Mouse (Mus musculus): Measurements from ENCODE around the gene Tnni1. TPM values are rescaled to one million over a fixed set of nuclear protein-coding genes. Genes with fewer than 3 reads are reported as not detected.

The Tnni1 gene
- polyA plus RNA-seq, 1 experiment = 3,569 TPM

DNA sequence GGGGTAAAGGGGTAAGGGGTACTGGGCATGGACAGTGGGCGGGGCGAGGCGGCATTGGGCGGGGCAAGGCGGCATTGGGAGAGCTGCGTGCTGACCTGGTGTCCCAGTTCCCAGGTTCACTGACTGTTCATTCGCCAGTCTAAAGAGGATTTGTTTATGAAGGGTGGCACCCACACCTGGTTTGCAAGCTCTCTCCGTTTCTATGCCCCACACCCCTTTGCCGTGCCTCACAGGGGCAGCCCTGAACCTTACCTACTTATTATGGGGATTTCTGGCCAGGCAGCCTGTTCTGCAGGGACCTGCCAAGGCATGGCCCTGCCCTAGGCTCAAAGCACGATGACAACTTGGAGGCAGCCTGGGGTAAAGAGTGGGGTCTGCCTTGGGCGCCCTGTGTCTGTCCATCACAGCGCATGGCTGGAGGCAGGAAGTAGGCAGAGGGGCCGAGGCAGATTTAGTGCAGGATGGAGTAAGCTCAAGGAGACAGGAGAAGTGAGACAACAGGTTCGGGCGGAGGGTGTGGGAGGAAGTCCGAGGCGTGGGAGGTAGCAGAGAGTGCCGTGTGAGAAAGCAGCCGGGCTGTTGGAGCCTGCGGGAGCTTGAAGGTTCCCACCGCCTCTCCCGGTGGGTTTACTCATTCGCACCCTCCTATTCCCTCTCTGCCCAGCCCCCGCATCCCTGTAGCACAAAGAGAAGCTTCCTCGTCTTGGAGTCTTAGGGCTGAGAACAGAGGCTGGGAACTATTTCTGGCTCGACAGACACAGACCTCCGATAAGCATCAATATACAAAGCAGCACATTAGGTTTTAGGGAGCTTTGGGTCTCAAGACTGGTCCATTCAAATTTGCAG, 14.4 kb downstream of the Tnni1 start:
- Histone ChIP-seq H3K4me2 (ENCODE audit: low read depth) (peak overlapping the region; percentile 82), H3ac (ENCODE audit: control insufficient read depth, insufficient read length) (no peak overlapping the region), H3K36me3 (ENCODE audit: control insufficient read depth, insufficient read depth) (no peaks in the 10 kb centered on the region), H3K27me3 (ENCODE audit: control insufficient read depth, insufficient read depth, insufficient read length) (no peaks in the 10 kb centered on the region), H3K4me3 (peak overlapping the region; percentile 19), H3K79me2 (ENCODE audit: control insufficient read depth, insufficient read depth) (no peaks in the 10 kb centered on the region)
- no peak for TF ChIP-seq REST (IDR thresholded peaks at IDR 0.05; ENCODE audit: insufficient read depth, insufficient read length)
- TF ChIP-seq SRF (IDR thresholded peaks at IDR 0.05; ENCODE audit: control insufficient read depth, insufficient read length, low read depth) = no peak
- no peak for TF ChIP-seq POLR2A (IDR thresholded peaks at IDR 0.05; ENCODE audit: insufficient read length, low read depth)
- peak in 1 of 3 experiments; percentile 59 for TF ChIP-seq MYOG (IDR thresholded peaks at IDR 0.05; ENCODE audit: control insufficient read depth in 1 of 3, insufficient read depth in 1 of 3, insufficient read length in 2 of 3, low read depth in 2 of 3)
- TF ChIP-seq CEBPB (IDR thresholded peaks at IDR 0.05; ENCODE audit: insufficient read depth, poor library complexity, severe bottlenecking) = no peak
- TF ChIP-seq TCF12 (IDR thresholded peaks at IDR 0.05; ENCODE audit: insufficient read depth, poor library complexity, severe bottlenecking) = no peak
- TF ChIP-seq USF1 (IDR thresholded peaks at IDR 0.05; ENCODE audit: low read depth) = no peak
- TF ChIP-seq TCF3 (IDR thresholded peaks at IDR 0.05; ENCODE audit: insufficient read length, low read depth) = no peak
- no peak for TF ChIP-seq MAX (IDR thresholded peaks at IDR 0.05; ENCODE audit: low read depth)
- TF ChIP-seq POLR2AphosphoS2 (IDR thresholded peaks at IDR 0.05; ENCODE audit: insufficient read length, low read depth) = no peak
- no peak for TF ChIP-seq E2F4 (IDR thresholded peaks at IDR 0.05; ENCODE audit: insufficient read depth)
- peak in 2 of 3 experiments; percentile 19 to 80 for TF ChIP-seq MYOD1 (IDR thresholded peaks at IDR 0.05; ENCODE audit: control insufficient read depth in 1 of 3, insufficient read length in 2 of 3, low read depth in 2 of 3)

DNA sequence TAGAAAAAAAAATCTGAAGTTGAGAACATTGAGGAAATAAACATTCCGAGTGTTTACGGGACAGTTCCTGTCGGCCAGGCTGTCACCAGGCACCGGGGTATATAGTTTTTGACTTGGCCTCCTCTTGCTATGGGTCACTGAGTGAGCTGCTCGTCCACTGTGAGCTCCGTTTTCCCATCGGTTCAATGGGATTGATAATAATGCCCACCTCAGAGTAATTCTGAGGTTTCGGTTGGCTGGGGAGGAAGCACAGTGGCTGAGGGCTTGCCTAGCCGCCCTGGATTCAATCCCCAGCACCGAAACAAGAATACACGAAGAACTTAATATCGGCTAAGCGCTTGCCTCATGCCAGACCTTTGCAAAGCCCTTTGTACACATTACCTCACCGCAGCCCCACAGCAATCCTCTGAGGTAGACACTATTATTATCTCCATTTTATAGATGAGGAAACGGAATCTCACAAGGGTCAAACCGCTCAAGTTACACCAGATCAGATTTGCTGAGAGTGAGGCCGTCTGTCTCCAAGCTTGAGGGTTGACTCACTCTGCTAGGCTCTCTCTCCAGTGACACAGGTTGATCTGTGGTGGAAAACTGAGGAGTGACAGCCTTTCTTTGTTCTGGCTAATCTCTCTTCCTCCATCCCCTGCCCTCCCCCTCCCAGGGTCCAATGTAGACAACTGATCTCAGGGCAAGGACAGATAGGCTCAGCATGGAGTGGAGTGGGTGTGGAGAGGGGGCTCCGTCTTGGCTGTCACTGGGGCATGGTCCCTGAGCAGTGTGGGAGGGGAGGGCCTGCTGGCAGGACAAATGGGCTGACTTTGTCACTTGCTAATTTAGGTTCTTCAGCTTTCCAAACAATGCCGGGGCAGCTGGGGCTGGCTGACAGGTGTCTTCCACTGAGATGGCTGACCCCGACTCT, 15.2 kb downstream of the Tnni1 start:
- H3K27me3 ChIP-seq (ENCODE audit: control insufficient read depth, insufficient read depth, insufficient read length) = no peaks in the 10 kb centered on the region
- no peak overlapping the region for H3ac ChIP-seq (ENCODE audit: control insufficient read depth, insufficient read length)
- TF ChIP-seq POLR2A (IDR thresholded peaks at IDR 0.05; ENCODE audit: insufficient read length, low read depth) (no peak), MYOG (IDR thresholded peaks at IDR 0.05; ENCODE audit: control insufficient read depth in 1 of 3, insufficient read depth in 1 of 3, insufficient read length in 2 of 3, low read depth in 2 of 3) (peak; percentile 83 to 94 (median 89)), POLR2AphosphoS2 (IDR thresholded peaks at IDR 0.05; ENCODE audit: insufficient read length, low read depth) (no peak), CEBPB (IDR thresholded peaks at IDR 0.05; ENCODE audit: insufficient read depth, poor library complexity, severe bottlenecking) (peak; percentile 30; the same call in 1 of the 2 replicates), E2F4 (IDR thresholded peaks at IDR 0.05; ENCODE audit: insufficient read depth) (no peak), TCF12 (IDR thresholded peaks at IDR 0.05; ENCODE audit: insufficient read depth, poor library complexity, severe bottlenecking) (peak; percentile 82), MYOD1 (IDR thresholded peaks at IDR 0.05; ENCODE audit: control insufficient read depth in 1 of 3, insufficient read length in 2 of 3, low read depth in 2 of 3) (peak; percentile 62 to 92 (median 86)), USF1 (IDR thresholded peaks at IDR 0.05; ENCODE audit: low read depth) (no peak), TCF3 (IDR thresholded peaks at IDR 0.05; ENCODE audit: insufficient read length, low read depth) (peak; percentile 61), REST (IDR thresholded peaks at IDR 0.05; ENCODE audit: insufficient read depth, insufficient read length) (no peak), SRF (IDR thresholded peaks at IDR 0.05; ENCODE audit: control insufficient read depth, insufficient read length, low read depth) (no peak), MAX (IDR thresholded peaks at IDR 0.05; ENCODE audit: low read depth) (no peak)
- no peaks in the 10 kb centered on the region for H3K36me3 ChIP-seq (ENCODE audit: control insufficient read depth, insufficient read depth)
- H3K4me3 ChIP-seq = peak overlapping the region; percentile 19
- peaks cover 2% of the 10 kb centered on the region for H3K79me2 ChIP-seq (ENCODE audit: control insufficient read depth, insufficient read depth)
- peak overlapping the region; percentile 82 for H3K4me2 ChIP-seq (ENCODE audit: low read depth)

DNA sequence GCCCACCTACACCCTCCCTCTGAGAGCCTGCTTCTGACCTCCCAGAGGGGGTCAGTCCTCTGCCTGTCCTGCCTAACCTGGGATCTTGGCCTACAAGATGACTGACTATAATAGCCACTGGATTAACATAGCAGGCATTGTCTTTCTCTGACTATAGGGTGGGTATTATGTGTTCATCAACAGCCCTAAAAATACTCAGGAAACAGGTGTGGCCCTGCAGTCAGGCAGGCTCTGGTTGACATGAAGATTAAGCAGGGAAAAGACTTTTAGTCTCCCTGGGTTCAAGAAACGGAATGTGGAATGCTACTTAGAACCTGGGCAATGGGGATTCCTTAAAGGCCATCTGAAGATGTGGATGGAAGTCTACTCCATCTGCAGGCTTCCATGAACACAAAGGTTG, 19.3 kb downstream of the Tnni1 start:
- Histone ChIP-seq H3K36me3 (ENCODE audit: control insufficient read depth, insufficient read depth) (no peaks in the 10 kb centered on the region), H3K79me2 (ENCODE audit: control insufficient read depth, insufficient read depth) (peaks cover 13% of the 10 kb centered on the region), H3K4me2 (ENCODE audit: low read depth) (peak overlapping the region; percentile 64), H3ac (ENCODE audit: control insufficient read depth, insufficient read length) (no peak overlapping the region), H3K27me3 (ENCODE audit: control insufficient read depth, insufficient read depth, insufficient read length) (no peaks in the 10 kb centered on the region), H3K4me3 (peak overlapping the region; percentile 64)
- TF ChIP-seq MYOG (IDR thresholded peaks at IDR 0.05; ENCODE audit: control insufficient read depth in 1 of 3, insufficient read depth in 1 of 3, insufficient read length in 2 of 3, low read depth in 2 of 3) (peak in 2 of 3 experiments; percentile 2 to 71), POLR2A (IDR thresholded peaks at IDR 0.05; ENCODE audit: insufficient read length, low read depth) (no peak), MYOD1 (IDR thresholded peaks at IDR 0.05; ENCODE audit: control insufficient read depth in 1 of 3, insufficient read length in 2 of 3, low read depth in 2 of 3) (peak in 2 of 3 experiments; percentile 67 to 82), TCF12 (IDR thresholded peaks at IDR 0.05; ENCODE audit: insufficient read depth, poor library complexity, severe bottlenecking) (peak; percentile 66), USF1 (IDR thresholded peaks at IDR 0.05; ENCODE audit: low read depth) (no peak), SRF (IDR thresholded peaks at IDR 0.05; ENCODE audit: control insufficient read depth, insufficient read length, low read depth) (no peak), E2F4 (IDR thresholded peaks at IDR 0.05; ENCODE audit: insufficient read depth) (no peak)

DNA sequence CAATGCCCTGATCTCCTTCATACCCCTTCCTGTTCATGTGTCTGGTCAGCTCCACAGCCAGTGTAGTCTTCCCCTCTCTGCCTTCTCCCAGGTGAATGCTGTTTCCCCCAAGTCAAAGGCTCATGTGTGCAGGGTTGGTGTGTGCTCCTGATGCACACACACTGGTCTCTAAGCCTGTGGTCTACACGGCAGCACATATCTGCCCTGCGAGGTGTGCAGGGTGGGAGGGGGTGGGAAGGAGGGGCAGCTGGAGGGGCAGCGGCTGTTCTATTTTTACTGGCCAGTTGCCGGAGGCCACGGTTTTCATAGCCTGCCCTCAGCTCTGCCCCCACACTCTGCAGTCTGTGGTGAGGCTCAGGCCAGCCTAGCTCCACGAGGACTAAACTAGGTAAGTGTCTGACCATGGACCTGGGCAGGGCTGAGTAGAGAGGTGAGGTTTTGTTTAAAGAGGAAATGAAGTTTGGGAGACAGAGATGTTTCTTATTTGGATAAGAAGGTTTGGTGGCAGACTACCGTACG, 19.9 kb downstream of the Tnni1 start:
- H3K79me2 ChIP-seq (ENCODE audit: control insufficient read depth, insufficient read depth) = peaks cover 13% of the 10 kb centered on the region
- no peaks in the 10 kb centered on the region for H3K27me3 ChIP-seq (ENCODE audit: control insufficient read depth, insufficient read depth, insufficient read length)
- peak overlapping the region; percentile 64 for H3K4me3 ChIP-seq
- no peaks in the 10 kb centered on the region for H3K36me3 ChIP-seq (ENCODE audit: control insufficient read depth, insufficient read depth)
- H3ac ChIP-seq (ENCODE audit: control insufficient read depth, insufficient read length) = peak overlapping the region; percentile 31
- TF ChIP-seq TCF3 (IDR thresholded peaks at IDR 0.05; ENCODE audit: insufficient read length, low read depth) (no peak), MYOG (IDR thresholded peaks at IDR 0.05; ENCODE audit: control insufficient read depth in 1 of 3, insufficient read depth in 1 of 3, insufficient read length in 2 of 3, low read depth in 2 of 3) (peak in 2 of 3 experiments; percentile 57 to 72), TCF12 (IDR thresholded peaks at IDR 0.05; ENCODE audit: insufficient read depth, poor library complexity, severe bottlenecking) (no peak), USF1 (IDR thresholded peaks at IDR 0.05; ENCODE audit: low read depth) (no peak), POLR2A (IDR thresholded peaks at IDR 0.05; ENCODE audit: insufficient read length, low read depth) (peak; percentile 68), MAX (IDR thresholded peaks at IDR 0.05; ENCODE audit: low read depth) (no peak), POLR2AphosphoS2 (IDR thresholded peaks at IDR 0.05; ENCODE audit: insufficient read length, low read depth) (peak; percentile 85), MYOD1 (IDR thresholded peaks at IDR 0.05; ENCODE audit: control insufficient read depth in 1 of 3, insufficient read length in 2 of 3, low read depth in 2 of 3) (peak in 1 of 3 experiments; percentile 69), E2F4 (IDR thresholded peaks at IDR 0.05; ENCODE audit: insufficient read depth) (no peak)
- H3K4me2 ChIP-seq (ENCODE audit: low read depth) = peak overlapping the region; percentile 82

Data from myocyte (in vitro differentiated cells).